Mouse (Mus musculus) heart, embryonic 16.5 days (tissue): Measurements from ENCODE around the gene Kcnk6. TPM values are rescaled to one million over a fixed set of nuclear protein-coding genes. Genes with fewer than 3 reads are reported as not detected.
"Not testable (repeated sequence)": the region's sequence is repeated elsewhere in the genome, so short reads cannot be mapped to it uniquely, and the experiment has no call there.

Experiments used
- ATAC-seq: fragments of 200-750 bp; cut with Nextera tagmentation; replicated peaks from 2 replicates; pipeline ENCODE4 v1.8.0; 2017; ENCODE audit warnings: moderate number of reproducible peaks; ENCODE audit not compliant: insufficient read depth, low FRiP score; ENCODE audit errors: extremely low read depth
- H3K27ac ChIP-seq: fragments of 300-500 bp; sonication (generic); 2 replicates; pipeline ENCODE4 v1.5.1; 2014; ENCODE audit warnings: mild to moderate bottlenecking, low read length, control low read depth, moderate library complexity
- H3K27me3 ChIP-seq: fragments of 300-500 bp; sonication (generic); 2 replicates; pipeline ENCODE4 v1.6.1; 2014; ENCODE audit warnings: low read length, mixed read lengths; ENCODE audit not compliant: control insufficient read depth, insufficient read depth
- H3K36me3 ChIP-seq: fragments of 300-500 bp; sonication (generic); 2 replicates; pipeline ENCODE4 v1.6.1; 2014; ENCODE audit not compliant: control insufficient read depth, insufficient read depth
- H3K4me1 ChIP-seq: fragments of 300-500 bp; sonication (generic); 2 replicates; pipeline ENCODE4 v1.6.1; 2014; ENCODE audit warnings: low read length, mixed read lengths; ENCODE audit not compliant: control insufficient read depth, insufficient read depth
- H3K4me2 ChIP-seq: fragments of 300-500 bp; sonication (generic); 2 replicates; pipeline ENCODE4 v1.6.1; 2014; ENCODE audit warnings: low read depth, mild to moderate bottlenecking, control low read depth, low read length
- H3K4me3 ChIP-seq: fragments of 300-500 bp; sonication (generic); 2 replicates; pipeline ENCODE4 v1.5.1; 2014; ENCODE audit warnings: mild to moderate bottlenecking, control low read depth, low read length
- H3K9ac ChIP-seq: fragments of 300-500 bp; sonication (generic); 2 replicates; pipeline ENCODE4 v1.6.1; 2014; ENCODE audit warnings: low read length, control low read depth
- H3K9me3 ChIP-seq: fragments of 300-500 bp; sonication (generic); replicated peaks from 2 replicates; pipeline ENCODE4 v1.6.1; 2016; ENCODE audit warnings: low read length; ENCODE audit not compliant: control insufficient read depth
- WGBS: fragments of 180-500 bp; shearing (Covaris S2); extraction: QIAGEN DNeasy Blood & Tissue Kit; methylation state at CpG from one replicate; pipeline ENCODE4 v1.1.7; 2014; 5-methylcytosine and 5-hydroxymethylcytosine counted together
- polyA plus RNA-seq: library from polyadenylated mRNA; unstranded; fragments of >200 nt; fragmentation: Nextera tagmentation; extraction: Ambion mirVana; gene quantifications from 2 replicates; pipeline ENCODE4 v1.2.1, GENCODE M21; 2015

Gene Kcnk6
- polyA plus RNA-seq, 1 experiment from 2014 or later, result 2.1 TPM

DNA sequence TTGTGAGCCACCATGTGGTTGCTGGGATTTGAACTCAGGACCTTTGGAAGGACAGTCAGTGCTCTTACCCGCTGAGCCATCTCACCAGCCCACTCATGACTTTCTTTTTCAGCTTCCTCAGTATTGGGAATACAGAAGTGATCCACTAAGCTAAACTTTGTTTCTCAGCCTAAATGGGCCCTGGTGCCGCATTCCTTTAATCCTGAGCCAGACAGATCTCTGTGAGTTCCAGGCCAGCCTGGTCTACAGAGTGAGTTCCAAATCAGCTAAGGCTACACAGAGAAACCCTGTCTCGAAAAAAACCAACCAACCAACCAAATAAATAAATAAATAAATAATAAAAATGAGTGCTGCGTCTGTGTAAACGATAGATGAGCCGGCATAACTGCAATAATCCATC is 5.3 kb upstream of the Kcnk6 start:
- Histone ChIP-seq H3K4me2 (peak overlapping the region; percentile 63), H3K4me3 (peak overlapping the region; percentile 67), H3K9ac (peak overlapping the region; percentile 72), H3K27ac (peak overlapping the region; percentile 90), H3K4me1 (peaks cover 22% of the 10 kb centered on the region)
- not testable (repeated sequence) for H3K27me3 ChIP-seq, H3K9me3 ChIP-seq, ATAC-seq, H3K36me3 ChIP-seq
- WGBS, result 29% methylated on average over 6 of the region's 6 CpGs

DNA sequence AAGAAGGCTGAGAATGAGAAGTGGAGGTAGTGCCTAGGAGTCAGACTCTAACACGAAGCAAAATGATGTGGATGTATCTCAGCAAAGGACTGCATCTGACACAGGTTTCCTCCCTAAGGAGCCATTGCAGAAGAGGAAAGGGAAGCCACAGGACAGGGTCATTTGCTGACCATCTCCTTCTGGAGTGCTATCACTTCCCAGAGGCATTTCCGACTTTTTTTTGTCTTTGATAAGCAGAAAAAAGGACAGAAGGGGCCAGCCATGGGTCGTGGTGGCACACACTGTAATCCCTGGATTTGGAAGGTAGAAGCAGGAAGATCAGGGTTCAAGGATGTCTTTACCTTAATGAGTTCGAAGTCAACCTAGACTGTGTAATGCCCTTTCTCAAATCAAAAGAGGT is 4.3 kb upstream of the Kcnk6 start:
- Histone ChIP-seq H3K36me3 (no peaks in the 10 kb centered on the region), H3K9me3 (no peaks in the 10 kb centered on the region), H3K27me3 (0 out of 2 replicates have a peak, but pooled peaks cover 2% of the 10 kb centered on the region), H3K4me1 (peaks cover 22% of the 10 kb centered on the region), H3K9ac (no peak overlapping the region), H3K27ac (0 out of 2 replicates have a peak overlapping the region, but pooled peaks have one; percentile 16), H3K4me3 (no peak overlapping the region), H3K4me2 (no peak overlapping the region)
- WGBS, result 73% methylated on average over 4 of the region's 4 CpGs
- no peak for ATAC-seq

DNA sequence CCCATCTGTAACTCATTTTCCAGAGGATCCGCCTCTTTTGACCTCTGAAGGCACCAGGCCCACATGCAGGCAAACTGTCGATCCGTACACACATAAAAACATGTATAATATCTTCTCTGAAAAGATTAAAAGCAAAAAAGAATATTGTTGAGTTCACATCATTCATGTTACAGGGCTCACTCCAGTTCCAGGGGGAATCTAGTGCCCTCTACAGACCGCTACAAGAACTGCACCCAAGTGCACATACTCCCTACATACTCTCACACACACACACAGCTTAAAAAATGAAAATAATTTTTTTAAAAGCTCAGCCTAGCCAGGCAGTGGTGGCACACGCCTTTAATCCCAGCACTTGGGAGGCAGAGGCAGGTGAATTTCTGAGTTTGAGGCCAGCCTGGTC is 2.3 kb upstream of the Kcnk6 start:
- ATAC-seq, result no peak
- Histone ChIP-seq H3K4me3 (no peak overlapping the region), H3K27ac (no peak overlapping the region), H3K9me3 (no peaks in the 10 kb centered on the region), H3K36me3 (no peaks in the 10 kb centered on the region), H3K4me1 (peaks cover 22% of the 10 kb centered on the region), H3K27me3 (0 out of 2 replicates have a peak, but pooled peaks cover 6% of the 10 kb centered on the region), H3K9ac (no peak overlapping the region), H3K4me2 (no peak overlapping the region)
- WGBS, result 81% methylated on average over 5 of the region's 5 CpGs

DNA sequence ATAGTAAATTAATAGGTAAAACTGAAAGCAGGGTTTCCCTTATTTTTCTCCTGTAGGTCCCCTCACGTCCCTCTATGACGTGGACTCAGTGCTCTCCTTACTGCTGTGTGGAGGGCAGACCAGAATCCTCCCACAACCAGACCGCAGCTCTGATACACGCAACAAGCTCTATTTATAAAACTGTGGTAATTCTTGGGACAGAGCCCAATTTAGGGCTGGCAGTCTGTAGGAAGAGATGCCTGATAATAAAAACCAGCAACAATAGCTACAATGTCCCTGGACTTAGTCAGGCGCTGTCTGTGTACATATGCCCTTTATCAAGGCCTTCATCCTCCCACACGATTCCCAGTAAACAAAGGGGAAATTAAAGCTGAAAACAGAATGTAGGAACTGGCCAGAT is 1.4 kb upstream of the Kcnk6 start:
- WGBS, result 18% methylated on average over 6 of the region's 6 CpGs
- peak; percentile 21 for ATAC-seq
- Histone ChIP-seq H3K27me3 (0 out of 2 replicates have a peak, but pooled peaks cover 6% of the 10 kb centered on the region), H3K9ac (no peak overlapping the region), H3K4me3 (no peak overlapping the region), H3K4me1 (peaks cover 14% of the 10 kb centered on the region), H3K36me3 (no peaks in the 10 kb centered on the region), H3K27ac (peak overlapping the region; percentile 78), H3K9me3 (no peaks in the 10 kb centered on the region), H3K4me2 (no peak overlapping the region)

DNA sequence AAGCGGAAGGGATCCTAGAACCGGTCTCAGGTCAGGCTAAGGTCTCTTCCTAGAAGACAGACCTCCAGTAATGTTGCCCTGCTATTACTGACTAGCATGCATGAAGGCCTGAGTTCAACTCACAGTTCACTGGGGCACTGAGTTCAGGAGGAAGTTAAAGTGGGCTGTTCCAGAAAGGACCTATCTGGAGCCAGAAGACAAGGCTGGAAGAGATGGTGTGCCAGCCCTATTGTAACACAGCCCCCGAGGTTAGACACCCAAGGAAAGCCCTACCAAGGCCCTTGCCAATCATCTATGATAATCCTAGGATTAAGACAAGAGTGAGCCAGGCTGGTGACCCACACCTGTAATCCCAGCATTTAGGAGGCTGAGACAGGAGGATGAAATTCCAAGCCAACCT is 798 bp downstream of the Kcnk6 start:
- 0 out of 2 replicates have a peak, but pooled peaks cover 6% of the 10 kb centered on the region for H3K27me3 ChIP-seq
- H3K4me3 ChIP-seq, result peak overlapping the region; percentile 71
- H3K9me3 ChIP-seq, result no peaks in the 10 kb centered on the region
- H3K4me1 ChIP-seq, result peaks cover 10% of the 10 kb centered on the region
- 44% methylated on average over 3 of the region's 3 CpGs for WGBS
- peak overlapping the region; percentile 77 for H3K9ac ChIP-seq
- H3K27ac ChIP-seq, result peak overlapping the region; percentile 55
- peak overlapping the region; percentile 93 for H3K4me2 ChIP-seq
- H3K36me3 ChIP-seq, result no peaks in the 10 kb centered on the region
- no peak for ATAC-seq

DNA sequence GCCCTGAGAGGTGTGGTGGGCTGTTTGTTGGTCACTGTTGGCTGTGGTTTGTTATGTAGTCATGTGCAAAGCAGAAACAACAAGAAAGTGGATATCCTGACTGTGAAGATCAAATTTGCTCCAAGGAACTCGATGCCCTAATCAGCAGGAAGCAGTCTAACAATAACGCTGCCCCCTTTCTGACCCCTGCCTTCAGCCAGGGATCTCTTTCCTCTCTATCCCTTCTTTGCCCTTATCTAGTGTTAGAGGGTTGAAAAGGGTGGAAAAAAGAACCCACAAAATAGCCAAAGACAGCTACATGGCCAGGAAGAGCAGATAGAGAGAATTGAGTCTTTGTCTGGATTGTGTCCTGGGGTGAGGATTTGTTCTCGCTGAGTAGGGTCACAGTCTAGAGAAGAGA is 1.8 kb downstream of the Kcnk6 start:
- Histone ChIP-seq H3K4me3 (no peak overlapping the region), H3K4me2 (peak overlapping the region; percentile 93; the same call in 1 of the 2 replicates), H3K9me3 (no peaks in the 10 kb centered on the region), H3K27ac (peak overlapping the region; percentile 16; the same call in 1 of the 2 replicates), H3K9ac (no peak overlapping the region), H3K4me1 (peaks cover 10% of the 10 kb centered on the region), H3K27me3 (0 out of 2 replicates have a peak, but pooled peaks cover 6% of the 10 kb centered on the region), H3K36me3 (no peaks in the 10 kb centered on the region)
- no peak for ATAC-seq
- 23% methylated on average over 3 of the region's 3 CpGs for WGBS

DNA sequence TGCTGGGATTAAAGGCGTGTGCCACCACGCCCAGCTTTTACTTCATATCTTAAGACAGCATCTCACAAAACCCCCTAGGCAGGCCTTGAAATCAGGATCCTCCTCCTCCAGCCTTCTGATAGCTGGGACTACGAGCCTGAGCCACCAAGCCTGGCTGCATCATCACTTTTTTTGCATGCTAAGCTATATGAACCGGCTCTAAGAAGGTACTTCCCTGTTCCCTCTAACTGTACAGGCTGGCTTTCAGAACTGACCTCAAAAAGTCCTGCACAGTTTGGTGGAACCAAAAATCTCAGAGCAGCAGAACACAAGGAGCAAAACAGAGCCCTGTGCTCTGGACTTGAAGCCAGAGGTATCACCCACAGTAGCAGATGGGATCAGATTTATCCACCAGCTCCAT is 4.1 kb downstream of the Kcnk6 start:
- H3K36me3 ChIP-seq, result no peaks in the 10 kb centered on the region
- H3K9me3 ChIP-seq, result no peaks in the 10 kb centered on the region
- H3K27ac ChIP-seq, result no peak overlapping the region
- no peak overlapping the region for H3K4me3 ChIP-seq
- 72% methylated on average over 4 of the region's 4 CpGs for WGBS
- H3K4me1 ChIP-seq, result peaks cover 1% of the 10 kb centered on the region; the same call in 1 of the 2 replicates
- H3K9ac ChIP-seq, result no peak overlapping the region
- H3K27me3 ChIP-seq, result 0 out of 2 replicates have a peak, but pooled peaks cover 6% of the 10 kb centered on the region
- H3K4me2 ChIP-seq, result no peak overlapping the region
- no peak for ATAC-seq

DNA sequence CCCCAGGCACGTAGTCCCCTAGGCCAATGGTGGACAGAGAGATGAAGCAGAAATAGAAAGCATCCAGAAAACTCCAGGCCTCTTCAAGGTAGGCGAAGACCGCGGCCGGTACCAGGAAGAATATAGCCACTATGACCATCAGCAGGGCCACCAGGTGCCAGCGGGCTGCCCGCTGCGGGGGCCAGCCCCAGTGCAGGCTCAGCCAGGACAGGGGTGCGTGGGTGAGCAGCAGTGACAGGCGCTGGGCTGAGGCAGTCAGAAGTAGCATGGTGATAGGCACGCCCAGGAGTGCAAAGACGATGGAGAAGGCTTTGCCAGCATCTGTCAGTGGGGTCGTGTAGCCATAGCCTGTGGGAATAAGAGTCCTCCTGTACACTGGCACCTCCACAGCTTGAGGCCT is 6.8 kb downstream of the Kcnk6 start:
- Histone ChIP-seq H3K4me2 (no peak overlapping the region), H3K9me3 (no peaks in the 10 kb centered on the region; the same call in 1 of the 2 replicates), H3K36me3 (peaks cover 7% of the 10 kb centered on the region; the same call in 1 of the 2 replicates), H3K9ac (no peak overlapping the region), H3K4me3 (no peak overlapping the region), H3K4me1 (no peaks in the 10 kb centered on the region), H3K27ac (no peak overlapping the region), H3K27me3 (no peaks in the 10 kb centered on the region)
- whole genome bisulfite sequencing, result 76% methylated on average over 13 of the region's 13 CpGs
- no peak for ATAC-seq

DNA sequence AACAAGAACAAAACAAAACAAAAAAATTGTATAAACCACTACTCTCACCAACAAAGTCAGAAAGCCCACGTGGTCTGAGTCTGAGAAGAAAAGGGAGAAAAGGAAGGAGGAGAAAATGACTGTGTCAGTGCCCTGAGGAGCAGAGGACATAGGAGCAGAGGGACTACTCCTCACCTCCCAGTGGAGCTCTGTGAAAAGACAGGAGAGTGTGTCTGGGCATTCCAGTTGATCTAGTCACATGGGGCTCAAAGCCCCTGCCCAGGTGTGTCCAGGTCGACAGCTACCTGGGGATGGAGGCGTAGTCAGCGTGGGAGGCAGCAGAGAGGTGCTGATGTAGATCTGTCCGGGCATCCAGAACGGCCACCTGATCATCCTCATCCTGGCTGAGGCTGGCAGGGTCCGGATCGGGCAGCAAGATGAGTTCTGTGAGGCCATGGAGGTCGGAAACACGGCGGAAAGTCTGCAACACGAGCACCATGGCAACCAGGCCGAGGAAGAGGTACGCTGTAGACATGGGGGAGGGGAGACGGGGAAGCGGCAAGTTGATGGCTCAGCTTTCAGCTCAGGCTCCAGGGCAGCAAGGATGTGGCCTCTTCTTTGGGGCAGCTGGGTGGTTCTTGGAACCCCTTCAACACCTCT is 7.4 kb downstream of the Kcnk6 start:
- Histone ChIP-seq H3K9me3 (peaks cover 5% of the 10 kb centered on the region), H3K9ac (no peak overlapping the region), H3K36me3 (peaks cover 7% of the 10 kb centered on the region; the same call in 1 of the 2 replicates), H3K4me3 (no peak overlapping the region), H3K27me3 (no peaks in the 10 kb centered on the region), H3K27ac (no peak overlapping the region), H3K4me1 (no peaks in the 10 kb centered on the region), H3K4me2 (no peak overlapping the region)
- 25% methylated on average over 16 of the region's 16 CpGs for WGBS
- ATAC-seq, result no peak
